ENCODE assay signal across 18 mouse cellular contexts in genomic region chr16:43561956-43562355, GRCm38 (mm10).
DNase-seq lines count a peak whose midpoint lies in the region; ATAC-seq and TF ChIP-seq lines count a peak whose summit lies in the region.
"Had no signal": no experiment of that assay in that cellular context is flagged by ENCODE, and none has a peak within 500 bp of the region (broad histone marks: within the 10 kb centered on the region; RNA-seq: fewer than 3 reads in every experiment).

No protein-coding gene starts in this region.

- no peaks in the 10 kb centered on the region for H3K36me3 ChIP-seq in kidney, postnatal 0 days (ENCODE audit: insufficient read depth, low read length)
- H3K36me3 ChIP-seq in stomach, postnatal 0 days (ENCODE audit: control insufficient read depth, insufficient read depth, low read length), result no peaks in the 10 kb centered on the region
- no peaks in the 10 kb centered on the region for H3K36me3 ChIP-seq in heart, embryonic 11.5 days (ENCODE audit: control insufficient read depth, insufficient read depth, low read length)
- H3K36me3 ChIP-seq: embryonic facial prominence, embryonic 15.5 days; limb, embryonic 12.5 days; midbrain, embryonic 15.5 days; stomach, embryonic 15.5 days had no signal

- no peak for TF ChIP-seq EP300 in stomach, postnatal 0 days (optimal IDR thresholded peaks at IDR 0.05)

- H3K4me1 ChIP-seq in kidney, postnatal 0 days (replicated peaks; ENCODE audit: insufficient read depth, low read length), result no peaks in the 10 kb centered on the region
- H3K4me1 ChIP-seq in stomach, postnatal 0 days (replicated peaks; ENCODE audit: control insufficient read depth, insufficient read depth), result no peaks in the 10 kb centered on the region
- peaks cover 10% of the 10 kb centered on the region for H3K4me1 ChIP-seq in heart, embryonic 11.5 days (ENCODE audit: control insufficient read depth, insufficient read depth, low read length)
- H3K4me1 ChIP-seq: embryonic facial prominence, embryonic 15.5 days; limb, embryonic 12.5 days; stomach, embryonic 15.5 days had no signal

- H3K27ac ChIP-seq in kidney, postnatal 0 days, result no peak overlapping the region
- H3K27ac ChIP-seq in stomach, postnatal 0 days (replicated peaks), result no peak overlapping the region
- no peak overlapping the region for H3K27ac ChIP-seq in heart, embryonic 11.5 days (ENCODE audit: low read depth, low read length)
- H3K27ac ChIP-seq: embryonic facial prominence, embryonic 15.5 days; limb, embryonic 12.5 days; midbrain, embryonic 15.5 days; stomach, embryonic 15.5 days had no signal

- no peaks in the 10 kb centered on the region for H3K27me3 ChIP-seq in kidney, postnatal 0 days (ENCODE audit: insufficient read depth, low read length)
- H3K27me3 ChIP-seq in stomach, postnatal 0 days (ENCODE audit: control insufficient read depth, insufficient read depth, low read length), result no peaks in the 10 kb centered on the region
- no peaks in the 10 kb centered on the region for H3K27me3 ChIP-seq in heart, embryonic 11.5 days (ENCODE audit: control insufficient read depth, insufficient read depth, low read length)
- H3K27me3 ChIP-seq: embryonic facial prominence, embryonic 15.5 days; limb, embryonic 12.5 days; midbrain, embryonic 15.5 days; stomach, embryonic 15.5 days had no signal

- WGBS in kidney, postnatal 0 days, result 80% methylated on average over 4 of the region's 4 CpGs
- WGBS in stomach, postnatal 0 days, result 81% methylated on average over 4 of the region's 4 CpGs
- WGBS in heart, embryonic 11.5 days (ENCODE audit: insufficient replicate concordance), result 77% methylated on average over 4 of the region's 4 CpGs

- no peak overlapping the region for H3K4me2 ChIP-seq in kidney, postnatal 0 days (ENCODE audit: low read length)
- H3K4me2 ChIP-seq in stomach, postnatal 0 days (replicated peaks; ENCODE audit: low read depth), result no peak overlapping the region
- no peak overlapping the region for H3K4me2 ChIP-seq in heart, embryonic 11.5 days
- H3K4me2 ChIP-seq: embryonic facial prominence, embryonic 15.5 days; limb, embryonic 12.5 days; midbrain, embryonic 15.5 days; stomach, embryonic 15.5 days had no signal

- DNase-seq in kidney, postnatal 0 days (ENCODE audit: low spot score), result no peak
- no peak for DNase-seq in kidney, adult 11 months
- peak; percentile 52 for DNase-seq in thymus, postnatal 4 days
- no peak for DNase-seq in thymus, postnatal 36 days
- peak; percentile 27 for DNase-seq in ZHBTc4 (ENCODE audit: low read depth, low spot score)
- no peak for DNase-seq in stomach, postnatal 0 days (ENCODE audit: low spot score)
- no peak for DNase-seq in frontal cortex, postnatal 36 days (ENCODE audit: low spot score in 2 of 2)
- DNase-seq: cerebellum, postnatal 25 days; heart, adult 18-20 months; heart, postnatal 36 days; kidney, adult 18-20 months; layer of hippocampus, adult 9-11 months had no signal

- peak; percentile 43; the same call in 1 of the 2 replicates for TF ChIP-seq CTCF in kidney, postnatal 0 days (IDR thresholded peaks at IDR 0.05; ENCODE audit: low read depth)
- peak; percentile 52 for TF ChIP-seq CTCF in stomach, postnatal 0 days (IDR thresholded peaks at IDR 0.05; ENCODE audit: low read depth)

- no peaks in the 10 kb centered on the region for H3K9me3 ChIP-seq in kidney, postnatal 0 days (replicated peaks; ENCODE audit: low read length)
- H3K9me3 ChIP-seq in stomach, postnatal 0 days (ENCODE audit: control insufficient read depth, low read length), result no peaks in the 10 kb centered on the region
- no peaks in the 10 kb centered on the region for H3K9me3 ChIP-seq in heart, embryonic 11.5 days (replicated peaks; ENCODE audit: control insufficient read depth, low read length)
- H3K9me3 ChIP-seq: embryonic facial prominence, embryonic 15.5 days; limb, embryonic 12.5 days; midbrain, embryonic 15.5 days; stomach, embryonic 15.5 days had no signal

- no peak overlapping the region for H3K9ac ChIP-seq in kidney, postnatal 0 days (ENCODE audit: low read depth, low read length)
- H3K9ac ChIP-seq in stomach, postnatal 0 days (ENCODE audit: low read length), result no peak overlapping the region
- no peak overlapping the region for H3K9ac ChIP-seq in heart, embryonic 11.5 days (ENCODE audit: low read depth, low read length)
- H3K9ac ChIP-seq: embryonic facial prominence, embryonic 15.5 days; limb, embryonic 12.5 days; midbrain, embryonic 15.5 days; stomach, embryonic 15.5 days had no signal

- H3K4me3 ChIP-seq in kidney, postnatal 0 days (replicated peaks; ENCODE audit: low read depth, low read length), result no peak overlapping the region
- H3K4me3 ChIP-seq in stomach, postnatal 0 days (ENCODE audit: low read depth, low read length), result no peak overlapping the region
- H3K4me3 ChIP-seq in heart, embryonic 11.5 days (ENCODE audit: low read depth, low read length), result no peak overlapping the region
- H3K4me3 ChIP-seq: embryonic facial prominence, embryonic 15.5 days; limb, embryonic 12.5 days; midbrain, embryonic 15.5 days; stomach, embryonic 15.5 days had no signal

- no peak for ATAC-seq in kidney, postnatal 0 days (replicated peaks; ENCODE audit: low FRiP score, low read depth)
- no peak for ATAC-seq in stomach, postnatal 0 days (ENCODE audit: low FRiP score, low TSS enrichment)
- ATAC-seq in heart, embryonic 11.5 days (replicated peaks; ENCODE audit: insufficient number of reproducible peaks, low FRiP score, low TSS enrichment), result no peak
- ATAC-seq: forebrain, embryonic 16.5 days; midbrain, embryonic 15.5 days had no signal

Comparison
In these comparisons a context has a peak if more than half of its experiments do, and no peak if none do; other contexts are left out.
1. DNase-seq: peak in thymus, postnatal 4 days (single experiment) and ZHBTc4 (single experiment); none in kidney, postnatal 0 days (single experiment), kidney, adult 11 months (single experiment), thymus, postnatal 36 days (0 of 2), stomach, postnatal 0 days (single experiment) and frontal cortex, postnatal 36 days (0 of 2).